Mouse (Mus musculus) c-Kit-positive CD71-positive TER-119-negative erythroid progenitor cells, embryonic 14.5 days (primary cell): ENCODE measurements around the gene Aar2.
"Not testable (repeated sequence)": the region's sequence is repeated elsewhere in the genome, so short reads cannot be mapped to it uniquely, and the experiment has no call there.

Experiments
- DNase-seq: peaks from one replicate; pipeline ENCODE4 v3.0.0-alpha.2; 2013; ENCODE audit warnings: low read depth

Gene Aar2

GRCm38 (mm10) chr2:156547123-156547891 is at the start of gene Aar2:
Gene Aar2 (plus strand): TSS chr2:156547584.
- peak; percentile 79 for DNase-seq

- no peak for DNase-seq
Measured at GRCm38 (mm10) chr2:156497915-156498314, 49.5 kb upstream of the Aar2 start.

- DNase-seq = no peak
Measured at GRCm38 (mm10) chr2:156501025-156501424, 46.4 kb upstream of the Aar2 start.

GRCm38 (mm10) chr2:156505533-156505932 is 41.9 kb upstream of the Aar2 start:
- no peak for DNase-seq

- DNase-seq = no peak
Measured at GRCm38 (mm10) chr2:156512028-156512427, 35.4 kb upstream of the Aar2 start.

GRCm38 (mm10) chr2:156512561-156512960 is 34.8 kb upstream of the Aar2 start:
- no peak for DNase-seq

GRCm38 (mm10) chr2:156515102-156515501 is 32.3 kb upstream of the Aar2 start:
- DNase-seq = no peak

GRCm38 (mm10) chr2:156515565-156516185 is 31.7 kb upstream of the Aar2 start:
- DNase-seq = peak; percentile 25

GRCm38 (mm10) chr2:156516678-156517077 is 30.7 kb upstream of the Aar2 start:
- not testable (repeated sequence) for DNase-seq

GRCm38 (mm10) chr2:156518306-156518705 is 29.1 kb upstream of the Aar2 start:
- DNase-seq = no peak

- DNase-seq = no peak
Measured at GRCm38 (mm10) chr2:156519584-156519983, 27.8 kb upstream of the Aar2 start.

- no peak for DNase-seq
Measured at GRCm38 (mm10) chr2:156522994-156523393, 24.4 kb upstream of the Aar2 start.

- no peak for DNase-seq
Measured at GRCm38 (mm10) chr2:156524078-156524477, 23.3 kb upstream of the Aar2 start.

- peak; percentile 34 for DNase-seq
Measured at GRCm38 (mm10) chr2:156529726-156530125, 17.7 kb upstream of the Aar2 start.

- DNase-seq = no peak
Measured at GRCm38 (mm10) chr2:156533160-156533559, 14.2 kb upstream of the Aar2 start.

- no peak for DNase-seq
Measured at GRCm38 (mm10) chr2:156538817-156539555, 8.4 kb upstream of the Aar2 start.

- DNase-seq = no peak
Measured at GRCm38 (mm10) chr2:156540991-156541390, 6.4 kb upstream of the Aar2 start.

- DNase-seq = no peak
Measured at GRCm38 (mm10) chr2:156542410-156542809, 5.0 kb upstream of the Aar2 start.

- no peak for DNase-seq
Measured at GRCm38 (mm10) chr2:156543804-156544203, 3.6 kb upstream of the Aar2 start.

- no peak for DNase-seq
Measured at GRCm38 (mm10) chr2:156552421-156552820, 5.0 kb downstream of the Aar2 start.

GRCm38 (mm10) chr2:156561808-156562207 is 14.4 kb downstream of the Aar2 start:
- DNase-seq = no peak

- DNase-seq = no peak
Measured at GRCm38 (mm10) chr2:156563557-156563956, 16.2 kb downstream of the Aar2 start.

GRCm38 (mm10) chr2:156566512-156566911 is 19.1 kb downstream of the Aar2 start:
- no peak for DNase-seq
